Mouse (Mus musculus) embryonic facial prominence, embryonic 14.5 days (tissue): ENCODE results near the gene Crocc2. TPM values are rescaled to one million over a fixed set of nuclear protein-coding genes. Genes with fewer than 3 reads are reported as not detected.

Source experiments
- ATAC-seq: fragments of 200-750 bp; cut with Nextera tagmentation; 2 replicates; pipeline ENCODE4 v1.8.0; 2017; ENCODE audit warnings: low read depth, moderate number of reproducible peaks, moderate TSS enrichment
- DNase-seq: peaks from one replicate; pipeline ENCODE4 v3.0.0-alpha.2; 2015; ENCODE audit warnings: low spot score
- H3K27ac ChIP-seq: fragments of 300-500 bp; sonication (generic); replicated peaks from 2 replicates; pipeline ENCODE4 v1.5.1; 2014; ENCODE audit warnings: low read depth, mild to moderate bottlenecking, low read length, moderate library complexity
- H3K27me3 ChIP-seq: fragments of 300-500 bp; sonication (generic); replicated peaks from 2 replicates; pipeline ENCODE4 v1.6.1; 2014; ENCODE audit warnings: low read length; ENCODE audit not compliant: control insufficient read depth, insufficient read depth
- H3K36me3 ChIP-seq: fragments of 300-500 bp; sonication (generic); 2 replicates; pipeline ENCODE4 v1.6.1; 2014; ENCODE audit warnings: low read length, mixed read lengths; ENCODE audit not compliant: control insufficient read depth, insufficient read depth
- H3K4me1 ChIP-seq: fragments of 300-500 bp; sonication (generic); 2 replicates; pipeline ENCODE4 v1.6.1; 2014; ENCODE audit warnings: antibody characterized with exemption, low read length; ENCODE audit not compliant: control insufficient read depth, insufficient read depth
- H3K4me2 ChIP-seq: fragments of 300-500 bp; sonication (generic); 2 replicates; pipeline ENCODE4 v1.6.1; 2014; ENCODE audit warnings: low read depth, mild to moderate bottlenecking, low read length, moderate library complexity, mixed read lengths
- H3K4me3 ChIP-seq: fragments of 300-500 bp; sonication (generic); 2 replicates; pipeline ENCODE4 v1.5.1; 2014; ENCODE audit warnings: low read depth, mild to moderate bottlenecking, low read length
- H3K9ac ChIP-seq: fragments of 300-500 bp; sonication (generic); 2 replicates; pipeline ENCODE4 v1.6.1; 2014; ENCODE audit warnings: low read depth, mild to moderate bottlenecking, low read length, moderate library complexity, mixed read lengths
- H3K9me3 ChIP-seq: fragments of 300-500 bp; sonication (generic); 2 replicates; pipeline ENCODE4 v1.6.1; 2016; ENCODE audit warnings: low read length; ENCODE audit not compliant: control insufficient read depth
- WGBS: fragments of 180-500 bp; shearing (Covaris S2); extraction: QIAGEN DNeasy Blood & Tissue Kit; methylation state at CpG from one replicate; pipeline ENCODE4 v1.1.7; 2014; 5-methylcytosine and 5-hydroxymethylcytosine counted together
- polyA plus RNA-seq: library from polyadenylated mRNA; unstranded; fragments of >200 nt; fragmentation: Nextera tagmentation; extraction: Ambion mirVana; gene quantifications from 2 replicates; pipeline ENCODE4 v1.2.1, GENCODE M21; 2014

The Crocc2 gene
- polyA plus RNA-seq, 1 experiment from 2014 or later = 3.0 TPM

- H3K27me3 ChIP-seq = no peaks in the 10 kb centered on the region
- no peaks in the 10 kb centered on the region for H3K9me3 ChIP-seq
- ATAC-seq (peak; percentile 50; the same call in 1 of the 2 replicates), DNase-seq (peak; percentile 67)
- WGBS = 76% methylated on average over 20 of the region's 21 CpGs
- no peaks in the 10 kb centered on the region for H3K36me3 ChIP-seq
- H3K27ac ChIP-seq = no peak overlapping the region
- H3K4me1 ChIP-seq = no peaks in the 10 kb centered on the region
- no peak overlapping the region for H3K4me3 ChIP-seq
- H3K9ac ChIP-seq = no peak overlapping the region
- H3K4me2 ChIP-seq = no peak overlapping the region
These were observed 8.7 kb upstream of the Crocc2 start for GRCm38 (mm10) chr1:93159566-93160500.

- Histone ChIP-seq H3K9ac (no peak within 1 kb of the TSS), H3K27me3 (no peaks in the 10 kb centered on the region), H3K4me1 (no peaks in the 10 kb centered on the region), H3K9me3 (no peaks in the 10 kb centered on the region), H3K4me2 (no peak within 1 kb of the TSS), H3K27ac (no peak within 1 kb of the TSS), H3K36me3 (no peaks in the 10 kb centered on the region), H3K4me3 (no peak within 1 kb of the TSS)
- ATAC-seq = no peak; the same call in 1 of the 2 replicates
- 71% methylated on average over 8 of the region's 8 CpGs for WGBS
- no peak for DNase-seq
These were observed 7.9 kb upstream of the Crocc2 start, which contains the start of gene 2310007B03Rik for GRCm38 (mm10) chr1:93160501-93161133. 2310007B03Rik (minus strand) TSS chr1:93160948.

DNA sequence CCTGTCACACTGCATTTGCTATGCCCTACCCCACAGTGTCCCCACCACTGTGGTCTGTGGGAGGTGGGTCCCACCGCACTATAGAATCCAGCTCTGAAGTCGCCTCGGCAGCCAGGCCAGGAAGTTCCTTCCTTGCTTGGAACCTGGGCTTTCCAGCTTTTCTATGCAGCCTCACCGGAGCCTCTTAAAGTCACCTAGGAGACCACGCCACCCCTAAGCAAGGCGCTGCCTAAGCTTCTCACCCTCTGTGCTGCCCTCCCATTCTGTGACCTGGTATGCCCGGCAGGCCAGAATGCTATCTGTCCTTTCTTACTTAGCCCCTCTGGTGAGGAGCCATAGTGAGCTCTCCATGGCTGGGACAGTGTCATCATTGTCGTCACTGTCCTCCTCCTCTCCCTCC is 7.2 kb upstream of the Crocc2 start:
- Histone ChIP-seq H3K9me3 (no peaks in the 10 kb centered on the region), H3K9ac (no peak overlapping the region), H3K27me3 (no peaks in the 10 kb centered on the region), H3K27ac (no peak overlapping the region), H3K4me3 (no peak overlapping the region), H3K4me2 (no peak overlapping the region), H3K4me1 (no peaks in the 10 kb centered on the region), H3K36me3 (no peaks in the 10 kb centered on the region)
- DNase-seq (no peak), ATAC-seq (no peak)
- 74% methylated on average over 8 of the region's 8 CpGs for WGBS

GRCm38 (mm10) chr1:93161921-93162320 is 6.6 kb upstream of the Crocc2 start:
- Histone ChIP-seq H3K27me3 (no peaks in the 10 kb centered on the region), H3K4me3 (no peak overlapping the region), H3K36me3 (no peaks in the 10 kb centered on the region), H3K9me3 (no peaks in the 10 kb centered on the region), H3K27ac (no peak overlapping the region), H3K9ac (no peak overlapping the region), H3K4me2 (no peak overlapping the region), H3K4me1 (no peaks in the 10 kb centered on the region)
- WGBS = 78% methylated on average over 10 of the region's 10 CpGs
- ATAC-seq (no peak), DNase-seq (no peak)

DNA sequence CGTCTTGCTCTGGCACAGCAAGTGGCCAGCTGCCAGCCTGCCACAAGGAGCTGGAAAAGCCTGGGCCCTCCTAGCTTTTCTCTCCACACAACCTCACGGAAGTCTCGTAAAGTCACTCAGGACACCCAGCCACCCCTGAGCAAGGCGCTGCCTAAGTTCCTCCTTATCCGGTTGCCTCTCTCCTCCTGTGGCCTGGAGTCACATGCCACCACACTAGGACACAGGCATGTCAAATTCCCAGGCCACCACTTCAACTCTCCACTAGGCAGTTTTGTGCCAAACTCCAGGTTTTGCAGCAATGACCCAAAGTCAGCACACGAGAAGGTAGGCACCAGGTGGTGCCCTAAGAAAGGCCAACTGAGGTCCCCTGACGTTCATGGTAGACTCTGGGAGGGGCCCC is 5.9 kb upstream of the Crocc2 start:
- 82% methylated on average over 7 of the region's 7 CpGs for WGBS
- H3K36me3 ChIP-seq = no peaks in the 10 kb centered on the region
- no peaks in the 10 kb centered on the region for H3K27me3 ChIP-seq
- no peak overlapping the region for H3K4me3 ChIP-seq
- no peak overlapping the region for H3K4me2 ChIP-seq
- no peaks in the 10 kb centered on the region for H3K4me1 ChIP-seq
- no peak overlapping the region for H3K9ac ChIP-seq
- ATAC-seq (no peak), DNase-seq (no peak)
- H3K9me3 ChIP-seq = no peaks in the 10 kb centered on the region
- H3K27ac ChIP-seq = no peak overlapping the region

DNA sequence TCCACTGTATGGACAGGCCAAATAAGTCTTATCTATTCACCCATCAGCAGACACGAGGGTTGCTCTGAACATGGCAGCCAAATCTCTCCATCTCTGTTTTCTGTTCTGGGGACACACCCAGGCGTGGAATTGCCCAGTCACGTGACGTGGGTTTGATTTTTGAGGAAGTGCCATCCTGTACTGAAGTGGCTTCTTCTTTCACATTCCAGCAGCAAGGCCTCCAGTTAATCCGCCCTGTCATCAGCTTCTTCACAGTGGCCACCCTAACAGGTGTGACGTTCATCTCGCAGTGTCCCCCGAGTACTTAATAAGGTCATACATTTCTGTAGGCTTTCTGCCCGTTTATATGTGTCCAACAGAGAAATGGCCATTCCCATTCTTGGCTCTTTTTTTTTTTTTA is 3.1 kb upstream of the Crocc2 start:
- H3K27ac ChIP-seq = no peak overlapping the region
- H3K27me3 ChIP-seq = no peaks in the 10 kb centered on the region
- H3K36me3 ChIP-seq = no peaks in the 10 kb centered on the region
- WGBS = 71% methylated on average over 9 of the region's 9 CpGs
- no peaks in the 10 kb centered on the region for H3K4me1 ChIP-seq
- H3K9ac ChIP-seq = no peak overlapping the region
- no peak overlapping the region for H3K4me3 ChIP-seq
- H3K9me3 ChIP-seq = no peaks in the 10 kb centered on the region
- DNase-seq (no peak), ATAC-seq (no peak)
- no peak overlapping the region for H3K4me2 ChIP-seq

- H3K36me3 ChIP-seq = no peaks in the 10 kb centered on the region
- WGBS = 77% methylated on average over 11 of the region's 11 CpGs
- no peak for ATAC-seq
These were observed 2.0 kb upstream of the Crocc2 start for GRCm38 (mm10) chr1:93166346-93167079.

DNA sequence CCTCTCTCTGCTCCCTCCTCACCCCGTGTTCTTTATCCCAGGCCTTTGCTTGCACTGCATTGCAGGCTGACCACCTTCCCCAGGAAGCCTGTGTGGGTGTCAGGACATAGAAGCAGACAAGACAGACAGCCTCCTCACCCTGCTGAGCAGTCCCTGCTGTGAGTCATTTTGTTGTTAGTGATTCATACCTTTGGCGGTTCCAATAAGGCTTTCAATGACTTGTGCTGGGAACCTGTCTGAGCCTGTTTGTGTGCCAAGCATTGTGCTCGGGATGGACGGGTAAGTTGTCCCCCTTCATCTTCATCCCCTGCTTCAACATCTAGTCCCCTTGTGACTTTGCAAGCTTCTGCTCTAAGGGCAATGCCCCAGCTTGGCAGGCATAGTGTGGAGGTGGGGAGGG is 5.1 kb downstream of the Crocc2 start:
- no peaks in the 10 kb centered on the region for H3K9me3 ChIP-seq
- ATAC-seq = no peak
- H3K4me1 ChIP-seq = peaks cover 16% of the 10 kb centered on the region
- H3K36me3 ChIP-seq = no peaks in the 10 kb centered on the region
- no peak for DNase-seq
- no peak overlapping the region for H3K9ac ChIP-seq
- H3K27me3 ChIP-seq = no peaks in the 10 kb centered on the region
- H3K27ac ChIP-seq = no peak overlapping the region
- no peak overlapping the region for H3K4me3 ChIP-seq
- 59% methylated on average over 4 of the region's 4 CpGs for WGBS
- H3K4me2 ChIP-seq = no peak overlapping the region

More at GRCm38 (mm10) chr1:93166346-93167079, 2.0 kb upstream of the Crocc2 start:
- H3K4me3 ChIP-seq = no peak overlapping the region
- no peaks in the 10 kb centered on the region for H3K9me3 ChIP-seq
- no peak for DNase-seq
- no peaks in the 10 kb centered on the region for H3K4me1 ChIP-seq
- H3K9ac ChIP-seq = no peak overlapping the region
- no peak overlapping the region for H3K4me2 ChIP-seq
- H3K27ac ChIP-seq = no peak overlapping the region
- H3K27me3 ChIP-seq = no peaks in the 10 kb centered on the region
